Mouse (Mus musculus): ENCODE measurements around the gene Ctsz.

Gene Ctsz

GRCm38 (mm10) chr2:174439961-174440360, 1.1 kb upstream of the Ctsz start:
- DNase-seq: no peak

- no peak for DNase-seq
These were observed 605 bp upstream of the Ctsz start for GRCm38 (mm10) chr2:174439450-174439838.

GRCm38 (mm10) chr2:174438181-174438580, 658 bp downstream of the Ctsz start:
- no peak for DNase-seq

GRCm38 (mm10) chr2:174437697-174437982, 1.2 kb downstream of the Ctsz start:
- DNase-seq: no peak

GRCm38 (mm10) chr2:174436916-174437696, 1.7 kb downstream of the Ctsz start:
- no peak for DNase-seq

- DNase-seq: no peak
These were observed 2.6 kb downstream of the Ctsz start for GRCm38 (mm10) chr2:174436076-174436701.

GRCm38 (mm10) chr2:174434943-174435342, 3.9 kb downstream of the Ctsz start:
- no peak for DNase-seq

- peak; percentile 29 for DNase-seq
These were observed 9.7 kb downstream of the Ctsz start for GRCm38 (mm10) chr2:174428996-174429591.

- DNase-seq: no peak
These were observed 10.6 kb downstream of the Ctsz start for GRCm38 (mm10) chr2:174428076-174428835.

GRCm38 (mm10) chr2:174426856-174427255, 12.0 kb downstream of the Ctsz start:
- DNase-seq: no peak

GRCm38 (mm10) chr2:174424301-174425085, 14.3 kb downstream of the Ctsz start:
- DNase-seq: no peak

GRCm38 (mm10) chr2:174421107-174421506, 17.7 kb downstream of the Ctsz start:
- no peak for DNase-seq

GRCm38 (mm10) chr2:174415731-174416310, 23.0 kb downstream of the Ctsz start, which contains the start of gene Nelfcd:
Gene Nelfcd, plus strand, starts transcription at chr2:174415804.
- DNase-seq: peak; percentile 94

- no peak for DNase-seq
These were observed 23.7 kb downstream of the Ctsz start for GRCm38 (mm10) chr2:174415001-174415730.

- DNase-seq: no peak
These were observed 25.7 kb downstream of the Ctsz start for GRCm38 (mm10) chr2:174413127-174413526.

- DNase-seq: no peak
These were observed 28.6 kb downstream of the Ctsz start for GRCm38 (mm10) chr2:174410222-174410621.

- no peak for DNase-seq
These were observed 38.4 kb downstream of the Ctsz start for GRCm38 (mm10) chr2:174400396-174400795.

- no peak for DNase-seq
These were observed 41.0 kb downstream of the Ctsz start for GRCm38 (mm10) chr2:174397881-174398280.

- no peak for DNase-seq
These were observed 41.8 kb downstream of the Ctsz start for GRCm38 (mm10) chr2:174397065-174397464.

GRCm38 (mm10) chr2:174396643-174397042, 42.2 kb downstream of the Ctsz start:
- DNase-seq: no peak

- no peak for DNase-seq
These were observed 45.5 kb downstream of the Ctsz start for GRCm38 (mm10) chr2:174393383-174393782.

- no peak for DNase-seq
These were observed 46.3 kb downstream of the Ctsz start for GRCm38 (mm10) chr2:174392554-174392953.
